Mouse (Mus musculus) testis, adult 2 months (tissue): ENCODE data around the gene Ttll12.

Experiments used
- CTCF ChIP-seq: fragments of 200-500 bp; IDR thresholded peaks from 2 replicates; pipeline ENCODE4 v1.5.1; 2012; ENCODE audit warnings: low read depth, mild to moderate bottlenecking, inconsistent platforms, low read length, moderate library complexity; ENCODE audit not compliant: control insufficient read depth, insufficient read depth, insufficient replicate concordance
- POLR2A ChIP-seq: fragments of 200-500 bp; IDR thresholded peaks from 2 replicates; pipeline ENCODE4 v1.6.1; 2012; ENCODE audit warnings: low read depth, mild to moderate bottlenecking, inconsistent platforms, low read length, moderate library complexity; ENCODE audit not compliant: control insufficient read depth

GRCm38 (mm10) chr15:83568544-83568943 lies 26.4 kb downstream of the Ttll12 start:
- TF ChIP-seq CTCF (no peak), POLR2A (no peak)
